Mouse (Mus musculus) right cerebral cortex, postnatal 4 days (tissue): ENCODE data around the gene Tmco4.
A peak's percentile ranks its signal among the peaks of the same experiment; 100 is the strongest.

ENCODE experiments used
- DNase-seq: peaks from one replicate; pipeline ENCODE4 v3.0.0-alpha.2; 2022

Tmco4 gene

DNA sequence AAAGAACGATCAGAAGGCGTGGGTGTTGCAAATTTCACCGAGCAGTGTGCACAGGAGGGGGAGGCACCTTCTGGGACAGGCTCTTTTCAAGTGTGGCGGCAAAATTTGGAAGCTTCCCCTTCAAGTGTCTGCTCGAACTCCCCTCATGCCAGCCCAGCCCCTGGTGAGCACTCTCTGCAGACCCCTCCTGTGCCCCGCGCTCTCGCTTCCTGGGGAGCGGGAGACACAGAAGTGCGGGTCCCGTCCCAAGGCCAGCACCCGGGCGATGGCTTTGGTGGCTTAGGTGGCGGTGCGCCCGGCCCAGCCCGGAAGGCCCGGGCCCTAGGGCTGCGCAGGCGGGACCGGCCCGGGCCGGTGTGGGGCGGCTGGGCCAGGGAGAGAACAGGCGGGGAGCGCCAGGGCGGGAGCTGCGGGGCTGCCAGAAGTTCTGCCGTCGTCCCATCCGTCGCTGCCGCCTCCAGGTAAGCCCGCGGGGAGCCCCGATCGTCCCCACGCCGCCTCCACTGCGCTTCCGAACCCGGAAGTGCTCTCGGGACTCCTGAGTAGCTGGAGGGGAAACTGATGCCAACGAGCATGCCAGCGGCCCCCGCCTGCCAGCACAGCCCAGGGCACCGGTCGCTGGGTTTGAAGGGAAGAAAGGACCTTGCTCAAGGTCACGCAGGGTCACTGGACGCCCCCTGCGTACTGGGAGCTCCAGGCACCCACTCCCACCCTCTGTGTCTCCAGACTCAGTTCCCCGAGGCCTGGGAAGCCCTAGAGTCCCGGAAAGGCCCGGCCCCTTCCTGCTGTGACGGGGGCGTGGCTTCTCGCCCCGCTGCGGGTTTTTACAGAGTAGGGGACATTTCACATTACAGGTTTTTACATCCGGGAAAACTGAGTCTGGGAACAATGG is at the start of gene Tmco4:
Tmco4 (plus strand) TSS at position 62 of the 892 bp plus-strand sequence.
- peak; percentile 41 for DNase-seq

DNA sequence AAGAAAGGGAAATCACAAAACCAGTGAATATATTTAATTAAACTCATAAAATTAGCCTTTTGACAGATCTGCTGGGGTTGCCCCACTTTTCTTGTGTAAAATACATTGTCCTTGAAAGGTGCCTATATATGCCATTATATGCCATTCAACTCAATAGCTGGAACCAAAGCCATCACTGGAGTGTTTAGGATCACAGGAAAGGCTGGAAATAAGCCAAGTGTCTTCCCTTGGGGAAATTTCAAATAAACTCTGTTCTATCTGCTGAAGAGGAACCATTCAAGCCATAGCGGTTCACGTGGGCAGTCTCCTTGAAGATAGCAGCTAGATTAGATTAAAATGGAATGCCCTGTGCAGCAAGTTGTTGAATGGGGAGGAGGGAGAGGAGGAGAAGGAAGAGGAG is 47.1 kb upstream of the Tmco4 start:
- no peak for DNase-seq

DNA sequence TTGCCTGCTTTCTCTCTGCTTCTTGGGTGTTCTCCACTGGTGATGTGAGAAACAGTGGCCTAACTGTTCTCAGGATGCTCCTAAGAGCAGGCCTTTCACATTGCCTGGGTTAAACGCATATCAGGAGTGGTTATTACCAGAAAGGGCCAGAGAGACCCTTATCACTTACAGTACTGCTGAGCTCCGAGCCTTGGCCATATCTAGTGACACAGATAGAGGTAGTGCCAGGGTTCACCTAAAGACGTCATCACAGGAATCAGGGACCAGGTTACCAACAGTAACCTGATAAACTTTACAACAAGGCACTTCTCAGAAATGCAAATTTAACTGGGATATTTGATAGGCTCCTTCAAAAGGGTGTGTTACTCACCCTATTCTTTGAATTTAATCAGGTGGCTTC is 38.8 kb upstream of the Tmco4 start:
- DNase-seq: no peak

DNA sequence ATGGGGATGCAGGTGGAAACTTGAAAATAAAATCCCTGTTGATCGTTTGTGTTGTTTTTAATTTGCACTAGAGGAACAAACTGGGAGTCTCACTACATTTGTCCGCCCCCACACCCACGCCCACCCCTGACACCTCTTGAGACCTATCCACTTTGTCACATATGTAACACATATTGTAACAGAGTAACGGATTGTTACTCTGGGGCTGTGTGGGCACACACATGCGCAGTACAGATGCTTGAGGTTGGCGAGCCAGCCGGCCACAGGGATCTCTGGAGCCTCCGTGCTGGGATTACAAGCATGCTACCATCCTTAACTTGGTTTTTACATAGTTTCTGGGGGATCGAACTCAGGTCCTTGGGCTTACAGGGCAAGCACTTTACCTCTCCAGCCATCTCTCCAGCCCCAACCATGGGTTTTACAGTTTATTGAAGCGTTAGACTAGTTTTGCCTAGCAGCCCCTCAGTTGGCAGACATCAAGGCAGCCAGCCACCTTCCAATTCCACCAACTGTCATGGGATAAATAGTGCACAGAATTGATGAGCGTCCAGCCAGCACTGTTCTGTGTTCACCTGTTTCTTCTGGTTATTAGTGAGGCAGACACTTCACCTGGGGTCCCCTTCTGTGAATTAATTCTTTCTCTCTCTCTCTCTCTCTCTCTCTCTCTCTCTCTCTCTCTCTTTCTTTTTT is 38.1 kb upstream of the Tmco4 start:
- no peak for DNase-seq

DNA sequence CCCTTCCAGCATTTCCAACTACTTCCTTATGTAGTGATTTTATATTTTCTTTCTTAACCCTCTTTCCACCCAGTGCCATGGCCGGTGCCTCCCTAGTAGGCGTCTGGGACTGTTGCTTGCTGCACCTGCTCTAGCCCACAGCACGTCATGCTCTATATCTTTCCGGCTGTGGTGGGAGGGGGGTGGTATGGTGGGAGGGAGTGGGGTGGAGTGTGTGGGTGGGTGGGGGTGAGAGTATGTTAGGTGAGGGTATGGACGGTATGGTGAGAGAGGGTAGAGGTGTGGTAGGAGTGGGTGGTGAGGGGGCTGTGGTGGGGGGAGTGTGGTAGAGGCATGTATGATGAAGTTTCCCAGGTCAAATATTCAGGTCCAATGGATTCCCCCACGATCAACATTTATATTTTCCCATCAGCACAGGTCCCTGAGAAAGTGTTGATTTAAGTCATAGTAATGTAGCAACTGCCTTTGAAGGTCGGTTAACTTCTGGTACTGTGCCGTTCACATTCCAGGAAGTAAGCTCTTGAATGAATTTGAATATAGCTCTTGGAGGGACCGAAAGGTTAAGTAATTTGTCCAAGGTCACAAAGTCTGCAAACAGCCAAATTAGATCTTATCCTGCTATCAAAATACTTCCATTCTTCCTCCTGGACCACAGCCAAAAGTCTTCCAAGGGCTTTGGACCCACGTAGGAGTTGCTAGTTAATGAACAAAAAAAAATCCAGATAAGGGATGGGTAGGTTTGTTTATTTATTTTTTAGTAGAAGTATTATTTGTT is 34.0 kb upstream of the Tmco4 start:
- no peak for DNase-seq

DNA sequence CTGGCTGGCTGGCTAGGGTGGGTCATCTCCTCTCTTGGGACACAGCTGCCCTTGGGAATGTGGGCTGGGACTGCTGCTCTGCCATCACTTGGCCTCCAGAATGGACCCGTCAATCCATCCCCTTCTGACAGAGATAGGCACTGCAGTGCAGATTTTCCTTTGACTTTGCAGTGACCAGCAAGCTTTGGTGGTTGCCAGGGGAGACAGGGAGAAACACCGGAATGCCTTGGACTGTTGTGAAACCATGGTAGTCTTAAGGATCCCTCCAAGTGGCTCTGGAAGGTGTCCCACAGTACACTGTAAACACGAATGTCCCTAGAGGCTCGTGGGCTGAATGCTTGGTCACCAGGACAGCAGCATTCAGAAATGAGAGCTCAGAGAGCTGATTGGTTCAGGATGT is 33.2 kb upstream of the Tmco4 start:
- no peak for DNase-seq

DNA sequence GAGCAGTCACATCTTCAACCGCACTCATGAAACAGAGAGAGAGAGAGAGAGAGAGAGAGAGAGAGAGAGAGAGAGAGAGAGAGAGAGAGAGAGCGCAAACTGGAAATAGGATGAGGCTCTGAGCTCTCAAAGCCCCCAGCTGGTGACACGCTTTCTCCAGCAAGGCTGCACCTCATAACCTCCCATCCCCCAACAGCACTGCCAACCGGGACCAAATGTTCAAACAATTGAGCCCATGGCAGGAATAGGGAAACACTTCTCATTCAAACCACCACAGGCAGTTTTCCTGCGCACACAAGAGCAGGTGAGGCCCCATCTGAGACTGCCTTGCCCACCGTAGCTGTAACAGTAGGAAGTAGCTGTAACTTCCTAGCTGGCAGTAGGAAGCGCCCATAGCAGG is 31.3 kb upstream of the Tmco4 start:
- no peak for DNase-seq

DNA sequence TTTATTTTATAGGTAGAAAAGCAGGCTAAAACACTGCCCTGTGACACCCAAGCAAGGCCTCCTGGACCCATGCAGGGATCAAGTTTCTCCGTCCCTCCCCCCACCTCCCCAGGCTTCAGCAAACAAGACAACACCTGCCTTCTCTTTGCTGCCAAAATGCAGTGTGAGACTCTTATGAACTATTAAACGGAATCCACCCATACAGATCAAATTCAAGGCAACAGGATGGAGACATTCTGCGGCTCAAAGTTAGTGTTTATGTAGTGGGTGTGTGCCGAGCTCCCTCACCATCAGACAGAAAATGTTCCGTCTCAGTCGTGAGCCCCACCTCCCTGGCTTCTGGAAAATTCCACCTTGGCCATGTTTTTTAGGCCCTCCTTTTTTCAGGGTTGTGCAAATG is 30.7 kb upstream of the Tmco4 start:
- no peak for DNase-seq

DNA sequence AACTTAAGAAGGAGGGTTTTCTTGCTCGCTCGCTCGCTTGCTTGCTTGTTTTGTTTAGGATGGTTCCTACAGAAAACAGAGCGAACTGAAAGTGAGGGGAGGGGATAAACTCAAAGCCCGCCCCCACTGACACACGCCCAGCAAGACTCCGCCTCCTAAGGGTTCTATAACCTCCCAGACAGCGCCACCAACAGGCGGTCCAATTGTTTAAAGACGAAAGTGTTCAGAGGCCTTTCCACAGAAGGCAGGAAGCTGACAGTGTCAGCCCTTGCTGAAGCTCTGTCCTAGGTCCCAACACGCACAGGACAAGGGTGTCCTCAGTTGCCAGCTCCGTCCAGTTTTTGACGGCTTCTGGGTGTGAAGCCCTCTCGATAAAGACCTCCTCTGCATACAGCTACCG is 29.0 kb upstream of the Tmco4 start:
- peak; percentile 65 for DNase-seq

DNA sequence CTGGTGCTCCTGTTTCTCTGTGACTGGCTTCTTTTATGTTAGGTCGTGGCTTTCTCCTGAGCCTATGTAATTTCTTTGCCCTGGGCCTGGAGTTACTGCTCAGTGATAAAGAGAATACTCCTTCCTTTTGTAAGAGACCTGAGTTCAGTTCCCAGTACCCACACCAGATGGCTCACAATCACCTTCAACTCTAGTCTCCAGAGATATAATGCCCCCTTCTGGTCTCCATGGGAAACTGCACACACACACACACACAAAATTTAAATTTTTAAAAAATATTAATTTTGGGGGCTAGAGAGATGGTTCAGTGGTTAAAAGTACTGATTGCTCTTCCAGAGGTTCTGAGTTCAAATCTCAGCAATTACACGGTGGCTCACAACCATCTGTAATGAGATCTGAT is 24.4 kb upstream of the Tmco4 start:
- DNase-seq: no peak

DNA sequence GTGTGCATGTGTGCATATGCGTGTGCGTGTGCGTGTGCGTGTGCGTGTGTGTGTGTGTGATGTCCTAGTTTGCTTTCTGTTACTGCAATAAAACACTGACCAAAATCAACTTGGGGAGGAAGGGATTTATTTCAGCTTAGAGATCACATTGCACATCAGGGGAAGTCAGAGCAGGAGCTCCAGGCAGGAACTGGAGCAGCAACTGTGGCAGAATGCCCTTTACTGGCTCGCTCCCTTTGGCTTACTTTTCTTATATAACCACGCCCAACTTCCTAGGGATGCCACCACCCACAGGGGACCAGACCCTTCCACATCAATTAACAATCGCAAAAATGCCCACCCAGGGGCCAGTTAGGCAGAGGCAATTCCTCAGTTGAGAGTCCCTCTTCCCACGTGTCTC is 14.1 kb upstream of the Tmco4 start:
- DNase-seq: no peak

DNA sequence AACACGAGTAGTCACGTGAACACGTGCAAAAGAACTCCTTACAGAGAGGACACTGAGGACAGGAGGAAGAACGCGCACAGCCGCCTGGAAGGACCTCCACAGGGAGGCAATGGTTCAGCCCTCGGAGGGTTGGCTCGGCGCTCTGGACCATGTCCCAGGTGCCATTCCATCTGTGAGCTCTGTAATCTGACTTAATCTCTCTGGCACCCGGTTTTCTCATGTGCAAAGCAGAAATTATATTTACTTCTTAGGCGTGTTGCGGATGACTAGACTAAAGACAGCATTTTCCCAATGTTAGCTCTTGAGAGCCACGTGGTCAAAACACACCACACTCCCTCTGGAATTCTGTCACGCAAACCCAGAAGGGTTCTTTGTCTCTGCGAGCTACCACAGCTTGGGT is 13.6 kb upstream of the Tmco4 start:
- no peak for DNase-seq

DNA sequence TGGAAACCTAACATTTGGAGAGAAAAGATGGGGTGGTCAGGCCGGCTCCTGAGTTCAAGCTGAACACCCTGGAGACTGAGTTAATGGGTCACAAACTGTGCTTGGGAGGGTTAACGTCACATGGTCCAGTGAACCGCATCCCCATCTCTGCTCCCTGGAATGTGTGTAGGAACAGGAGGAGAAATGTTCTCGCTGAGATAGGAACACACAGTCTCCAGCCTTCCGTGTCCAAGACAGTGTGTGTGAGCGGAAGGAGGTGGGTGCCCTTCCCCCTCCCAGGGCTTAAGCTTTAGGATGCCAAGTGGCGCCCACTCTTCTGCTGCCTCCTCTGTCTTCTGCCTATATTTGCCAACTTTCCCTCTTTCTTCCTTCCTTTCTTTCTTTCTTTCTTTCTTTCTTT is 12.8 kb upstream of the Tmco4 start:
- DNase-seq: no peak

DNA sequence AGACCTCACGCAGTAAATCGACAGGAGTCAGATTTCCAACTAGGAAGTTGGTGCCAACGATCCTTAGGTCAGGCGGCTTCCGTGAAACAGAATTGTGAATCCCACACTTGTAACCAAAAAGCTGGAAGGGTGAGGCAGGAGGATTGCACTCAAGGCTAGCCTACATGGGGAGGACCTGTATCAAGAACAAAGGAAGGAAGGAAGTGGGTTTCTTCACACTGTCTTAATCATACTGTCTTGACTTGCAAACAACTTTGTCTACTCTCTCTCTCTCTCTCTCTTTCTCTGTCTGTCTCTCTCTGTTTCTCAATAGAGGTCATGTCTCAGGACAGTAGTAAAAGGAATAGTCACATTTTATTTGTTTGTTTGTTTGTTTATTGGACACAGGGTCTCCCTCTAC is 10.0 kb upstream of the Tmco4 start:
- DNase-seq: no peak

DNA sequence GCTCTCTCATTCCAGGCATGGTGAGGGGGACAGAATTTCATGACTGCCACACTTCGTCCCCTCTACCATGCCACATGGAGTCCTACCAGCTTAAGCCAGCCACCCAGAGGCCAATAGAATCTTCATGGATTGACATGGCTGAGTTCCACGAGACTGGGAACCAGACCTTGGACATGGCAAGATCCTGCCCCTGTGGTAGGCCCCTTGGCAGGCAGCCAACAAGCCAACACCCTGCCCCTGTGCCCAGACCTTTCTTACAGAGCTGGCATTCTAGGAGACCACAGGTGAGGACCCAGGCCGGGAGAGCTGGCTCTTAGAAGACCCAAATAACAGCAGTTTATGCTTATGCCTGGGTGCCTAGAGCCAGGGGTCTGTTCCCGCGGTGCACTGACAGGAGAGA is 6.8 kb upstream of the Tmco4 start:
- no peak for DNase-seq

DNA sequence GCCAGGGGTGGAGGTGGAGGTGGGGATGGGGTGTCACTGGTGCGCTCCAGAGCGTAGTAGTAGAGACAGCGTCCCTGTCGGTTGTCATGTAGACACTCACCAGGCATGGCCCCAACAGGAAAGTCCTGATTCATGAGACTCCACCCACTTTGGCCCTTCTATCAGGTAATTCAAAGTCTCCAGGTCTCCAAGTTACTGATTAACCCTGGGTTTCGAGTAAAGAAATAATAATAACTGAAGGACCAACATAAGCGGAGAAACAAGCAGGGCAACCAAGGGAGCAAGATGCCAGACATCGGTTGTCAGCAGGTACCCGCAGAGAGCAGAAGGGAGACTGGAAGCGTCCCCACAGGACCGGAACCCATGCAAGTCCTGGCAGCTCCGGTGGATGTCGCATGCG is 5.8 kb upstream of the Tmco4 start, which contains the start of gene Rnf186:
Rnf186 (plus strand) TSS at position 247 of the 400 bp plus-strand sequence.
- DNase-seq: no peak

DNA sequence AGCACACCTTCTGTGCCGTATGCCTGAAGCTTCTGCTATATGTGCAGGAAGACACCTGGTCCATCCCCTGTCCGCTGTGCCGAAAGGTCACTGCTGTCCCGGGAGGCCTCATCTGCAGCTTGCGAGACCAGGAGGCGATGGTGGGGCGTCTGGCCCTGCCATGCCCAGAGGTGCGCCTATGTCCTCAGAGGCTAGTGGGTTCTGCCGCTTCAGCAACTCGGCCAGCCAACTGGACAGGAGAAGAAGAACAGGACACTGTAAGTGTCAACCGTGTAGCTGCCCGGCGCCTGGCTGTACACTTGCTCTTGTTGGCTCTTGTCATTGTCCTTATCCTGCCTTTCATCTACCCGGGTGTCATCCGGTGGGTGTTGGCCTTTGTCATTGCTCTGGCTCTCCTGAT is 5.2 kb upstream of the Tmco4 start:
- DNase-seq: no peak

DNA sequence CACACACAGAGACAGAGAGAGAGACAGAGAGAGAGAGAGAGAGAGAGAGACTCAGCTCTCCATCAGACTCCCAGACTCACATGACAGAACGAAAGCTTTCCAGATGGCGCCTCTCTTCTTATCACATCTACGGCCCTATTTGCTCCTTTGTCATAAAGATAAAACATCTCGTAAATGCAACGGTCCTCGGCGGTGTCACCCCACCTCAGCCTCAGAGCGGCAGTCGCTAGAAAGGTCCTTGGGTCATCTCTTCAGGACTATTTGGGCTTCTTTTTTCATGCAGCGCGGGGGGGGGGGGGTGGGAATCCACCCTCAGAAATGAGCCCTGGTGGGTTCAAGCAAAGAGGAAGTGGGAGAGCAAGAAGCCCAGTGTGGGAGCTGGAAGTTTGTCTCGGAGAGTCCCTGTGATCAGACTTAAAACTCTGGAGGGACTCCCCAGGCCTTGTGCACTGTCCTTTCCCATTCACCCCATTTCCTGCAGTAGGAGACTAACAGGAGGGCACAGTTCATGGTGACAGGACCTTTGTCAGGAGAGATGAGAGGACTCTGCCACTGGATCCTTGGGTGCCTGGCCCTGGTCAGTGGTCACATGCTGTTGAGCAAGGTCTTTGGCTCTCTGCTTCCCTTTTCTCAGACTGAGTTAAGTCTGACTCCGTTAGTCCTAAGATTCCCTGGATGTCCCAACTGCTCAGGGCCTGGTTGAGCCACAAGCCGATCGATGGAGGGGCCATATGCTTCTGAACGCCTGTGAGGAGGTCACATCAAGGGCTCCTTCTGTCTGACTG is 3.7 kb upstream of the Tmco4 start:
- DNase-seq: no peak

DNA sequence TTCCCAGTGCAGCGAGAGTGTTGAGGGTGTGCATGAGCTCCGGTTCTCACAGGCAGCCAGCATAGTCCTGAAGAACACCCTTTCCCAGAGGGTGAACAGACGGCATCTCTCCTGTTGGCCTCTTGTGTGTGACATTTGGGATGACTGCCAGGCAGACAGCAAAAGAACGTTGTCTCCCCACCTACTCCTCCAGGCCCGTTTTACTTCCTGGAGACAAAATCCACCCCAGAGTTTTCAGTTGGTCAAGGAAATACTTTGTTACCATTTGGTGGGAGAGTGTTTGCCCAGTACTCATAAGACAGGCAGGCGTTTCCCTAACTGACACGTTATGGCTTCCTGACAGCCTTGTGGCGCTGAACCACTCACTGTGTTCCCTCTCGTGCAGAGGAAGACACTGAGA is 3.0 kb upstream of the Tmco4 start:
- DNase-seq: no peak

DNA sequence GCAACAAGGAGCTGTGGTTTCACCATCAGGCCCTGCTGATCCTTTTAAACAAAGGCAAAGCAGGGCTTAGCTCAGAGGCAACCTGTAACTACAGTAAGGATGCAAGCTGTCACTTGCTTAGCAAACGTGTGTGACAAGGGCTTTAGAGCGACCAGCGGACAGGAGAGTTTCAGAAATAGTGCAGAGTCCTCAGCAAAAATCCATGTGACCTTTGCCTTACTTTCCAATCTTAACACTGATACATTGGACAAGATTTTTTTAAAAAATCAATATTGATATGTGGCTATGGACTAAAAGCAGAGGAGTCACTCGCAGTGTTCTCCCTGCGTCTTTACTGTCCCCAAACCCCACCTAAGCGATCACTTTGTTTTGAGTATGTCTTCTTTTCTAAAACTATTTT is 1.3 kb upstream of the Tmco4 start:
- no peak for DNase-seq

DNA sequence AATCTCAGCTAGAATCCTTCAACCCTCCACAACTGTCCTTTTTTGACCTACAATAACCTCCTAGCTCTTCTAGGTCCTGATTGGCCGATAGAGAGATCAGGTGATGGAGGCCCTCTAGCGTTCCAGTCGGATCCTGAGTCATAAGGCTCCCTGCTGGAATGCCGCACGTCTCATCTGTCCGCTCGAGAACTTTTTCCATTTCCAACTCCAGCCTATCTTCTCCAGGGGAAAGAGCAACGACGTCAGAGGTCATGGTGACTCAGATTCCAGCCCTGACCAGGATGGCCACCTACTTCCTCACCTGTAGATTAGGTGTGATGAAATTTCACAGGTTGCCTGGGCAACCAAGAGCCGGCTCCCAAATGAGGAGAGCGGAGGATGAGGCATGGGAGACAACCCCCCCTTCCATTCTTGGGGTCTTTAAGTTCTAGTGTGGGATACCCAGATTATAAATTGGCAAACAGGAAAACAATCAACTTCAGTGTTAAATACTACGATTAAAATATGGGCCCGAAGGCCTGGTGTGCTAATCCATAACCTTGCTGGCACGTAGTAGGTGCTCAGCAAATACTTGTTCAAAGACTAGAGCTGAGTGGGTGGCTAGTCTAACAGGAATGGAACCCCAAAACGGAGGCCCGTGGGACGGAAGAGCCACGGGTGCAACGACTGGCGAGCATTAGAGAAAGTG is 405 bp upstream of the Tmco4 start:
- DNase-seq: no peak

DNA sequence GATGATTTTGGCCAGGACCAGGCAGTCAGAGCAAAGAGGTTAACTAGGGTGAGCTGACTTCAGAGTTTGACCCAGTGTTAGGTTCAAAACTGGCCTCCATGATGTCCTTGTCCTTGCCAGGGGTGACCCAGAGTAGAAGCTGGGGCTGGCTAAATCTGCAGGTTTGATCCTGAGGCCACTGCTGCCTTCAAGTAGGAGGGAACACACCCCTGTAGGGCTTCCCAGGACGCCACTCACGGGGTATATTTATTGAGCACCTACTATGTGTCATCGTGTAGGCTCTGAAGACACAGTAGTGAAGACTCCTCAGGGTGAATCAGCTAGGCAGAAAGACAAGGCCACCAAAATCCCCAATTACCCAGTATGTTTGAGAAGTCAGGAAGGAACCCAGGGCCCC is 1.0 kb downstream of the Tmco4 start:
- no peak for DNase-seq
